Mouse (Mus musculus): Measurements from ENCODE around the gene Ttc28.

Gene Ttc28

GRCm38 (mm10) chr5:111274948-111275347 lies 395.3 kb downstream of the Ttc28 start:
- DNase-seq (ENCODE audit: low spot score in 2 of 2), result no peak

- DNase-seq (ENCODE audit: low spot score in 2 of 2), result peak in 1 of 2 experiments; percentile 20
These were observed 405.0 kb downstream of the Ttc28 start for GRCm38 (mm10) chr5:111284420-111285175.

- DNase-seq (ENCODE audit: low spot score in 2 of 2), result peak in 1 of 2 experiments; percentile 20
These were observed 408.0 kb downstream of the Ttc28 start for GRCm38 (mm10) chr5:111287571-111287970.

- peak in 1 of 2 experiments; percentile 23 for DNase-seq (ENCODE audit: low spot score in 2 of 2)
These were observed 408.9 kb downstream of the Ttc28 start for GRCm38 (mm10) chr5:111288486-111288885.

GRCm38 (mm10) chr5:111290071-111290470 lies 410.5 kb downstream of the Ttc28 start:
- DNase-seq (ENCODE audit: low spot score in 2 of 2), result peak in 1 of 2 experiments; percentile 58

- peak; percentile 85 to 90 for DNase-seq (ENCODE audit: low spot score in 2 of 2)
These were observed 412.0 kb downstream of the Ttc28 start for GRCm38 (mm10) chr5:111291639-111292038.

- DNase-seq (ENCODE audit: low spot score in 2 of 2), result no peak
These were observed 418.2 kb downstream of the Ttc28 start for GRCm38 (mm10) chr5:111297801-111298200.

- no peak for DNase-seq (ENCODE audit: low spot score in 2 of 2)
These were observed 419.1 kb downstream of the Ttc28 start for GRCm38 (mm10) chr5:111298706-111299105.

GRCm38 (mm10) chr5:111300776-111301175 lies 421.2 kb downstream of the Ttc28 start:
- no peak for DNase-seq (ENCODE audit: low spot score in 2 of 2)

- DNase-seq (ENCODE audit: low spot score in 2 of 2), result no peak
These were observed 422.1 kb downstream of the Ttc28 start for GRCm38 (mm10) chr5:111301736-111302135.

GRCm38 (mm10) chr5:111304730-111305129 lies 425.1 kb downstream of the Ttc28 start:
- DNase-seq (ENCODE audit: low spot score in 2 of 2), result no peak

GRCm38 (mm10) chr5:111310185-111310584 lies 430.6 kb downstream of the Ttc28 start:
- DNase-seq (ENCODE audit: low spot score in 2 of 2), result no peak

GRCm38 (mm10) chr5:111313833-111314232 lies 434.2 kb downstream of the Ttc28 start:
- no peak for DNase-seq (ENCODE audit: low spot score in 2 of 2)

- DNase-seq (ENCODE audit: low spot score in 2 of 2), result no peak
These were observed 435.5 kb downstream of the Ttc28 start for GRCm38 (mm10) chr5:111315061-111315460.

GRCm38 (mm10) chr5:111317526-111317925 lies 437.9 kb downstream of the Ttc28 start:
- DNase-seq (ENCODE audit: low spot score in 2 of 2), result no peak

GRCm38 (mm10) chr5:111318946-111319345 lies 439.3 kb downstream of the Ttc28 start:
- DNase-seq (ENCODE audit: low spot score in 2 of 2), result no peak

- DNase-seq (ENCODE audit: low spot score in 2 of 2), result no peak
These were observed 446.2 kb downstream of the Ttc28 start for GRCm38 (mm10) chr5:111325813-111326212.

- no peak for DNase-seq (ENCODE audit: low spot score in 2 of 2)
These were observed 447.8 kb downstream of the Ttc28 start for GRCm38 (mm10) chr5:111327420-111327819.

- no peak for DNase-seq (ENCODE audit: low spot score in 2 of 2)
These were observed 450.3 kb downstream of the Ttc28 start for GRCm38 (mm10) chr5:111329782-111330416.

- peak; percentile 98 to 99 for DNase-seq (ENCODE audit: low spot score in 2 of 2)
These were observed 451.0 kb downstream of the Ttc28 start, which contains the start of gene Pitpnb for GRCm38 (mm10) chr5:111330417-111331098. Gene Pitpnb (plus strand): TSS chr5:111330763.

GRCm38 (mm10) chr5:111331099-111331435 lies 451.5 kb downstream of the Ttc28 start:
- DNase-seq (ENCODE audit: low spot score in 2 of 2), result no peak

- no peak for DNase-seq (ENCODE audit: low spot score in 2 of 2)
These were observed 456.5 kb downstream of the Ttc28 start for GRCm38 (mm10) chr5:111335939-111336691.

Measured in right cerebral cortex, postnatal 10 days (tissue).